Mouse (Mus musculus) ES-E14 (cell line): ENCODE results near the gene Cebpa.

Source experiments
- HCFC1 ChIP-seq: IDR thresholded peaks from 2 replicates; pipeline ENCODE4 v1.6.1; 2012; ENCODE audit warnings: low read length, inconsistent platforms, borderline replicate concordance; ENCODE audit not compliant: insufficient read depth
- MAFK ChIP-seq: IDR thresholded peaks from 2 replicates; pipeline ENCODE4 v1.6.1; 2014; ENCODE audit warnings: mild to moderate bottlenecking, low read depth, low read length, inconsistent platforms; ENCODE audit not compliant: insufficient read depth
- ZNF384 ChIP-seq: IDR thresholded peaks from 2 replicates; pipeline ENCODE4 v1.6.1; 2012; ENCODE audit warnings: low read depth, low read length, inconsistent platforms

DNA sequence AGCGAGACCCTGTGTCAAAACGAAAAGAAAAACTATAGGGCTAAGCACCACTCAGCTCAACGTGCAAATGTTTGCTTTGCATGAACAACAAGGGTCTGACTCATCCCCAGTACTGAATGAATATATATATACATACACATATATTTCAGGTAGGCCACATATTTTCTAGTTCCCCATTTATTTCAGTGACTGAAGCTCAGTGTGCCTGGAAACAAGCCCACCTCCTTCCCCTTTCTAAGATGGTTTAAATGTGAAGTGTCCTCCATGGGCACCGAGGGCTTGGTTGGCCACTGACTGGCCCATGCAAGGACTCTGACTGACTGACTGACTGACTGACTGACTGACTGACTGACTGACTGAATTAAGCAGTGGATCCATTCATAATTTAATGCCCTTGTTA, 19.6 kb upstream of the Cebpa start:
- TF ChIP-seq MAFK = no peak
- TF ChIP-seq HCFC1 = no peak
- no peak for TF ChIP-seq ZNF384
